Mouse (Mus musculus) C2C12 (cell line): ENCODE results near the gene Eps8l1.

Experiments
- CTCF ChIP-seq: IDR thresholded peaks from one replicate; pipeline ENCODE4 v1.5.1; 2011; ENCODE audit not compliant: control insufficient read depth, insufficient read depth, insufficient read length
- FOSL1 ChIP-seq: IDR thresholded peaks from one replicate; pipeline ENCODE4 v1.8.0; 2011; ENCODE audit warnings: mild to moderate bottlenecking, low read length; ENCODE audit not compliant: poor library complexity, insufficient read depth, severe bottlenecking
- MAX ChIP-seq: IDR thresholded peaks from one replicate; pipeline ENCODE4 v1.6.1; 2011; ENCODE audit warnings: mild to moderate bottlenecking, control low read depth
- MYOG ChIP-seq: IDR thresholded peaks from one replicate; pipeline ENCODE4 v1.6.1; 2011; ENCODE audit not compliant: control insufficient read depth, insufficient read length; ENCODE audit errors: extremely low read depth

- TF ChIP-seq CTCF, result no peak
- no peak for TF ChIP-seq MAX
- TF ChIP-seq MYOG, result no peak
- TF ChIP-seq FOSL1, result no peak
These were observed 13.5 kb downstream of the Eps8l1 start for GRCm38 (mm10) chr7:4473940-4474339.
